In the genomic region with DNA sequence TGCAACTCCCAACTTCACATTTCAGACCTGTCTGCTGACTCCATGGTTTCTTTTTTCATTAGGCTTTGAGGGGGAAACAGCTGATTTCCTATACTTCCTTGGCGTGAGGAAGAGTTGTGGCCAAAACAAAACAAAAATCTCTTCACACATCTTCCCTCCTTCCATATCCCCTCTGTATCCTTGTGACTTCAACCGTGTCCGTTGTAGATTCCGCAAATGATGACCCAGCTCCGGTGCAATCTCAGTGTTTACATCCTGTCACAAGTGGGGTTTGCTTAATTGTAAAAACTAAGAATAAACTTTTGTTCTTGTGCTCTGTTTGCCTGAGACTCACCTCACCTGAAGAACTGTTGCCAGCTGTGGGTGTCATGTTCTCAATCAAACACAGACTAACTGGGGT, we compare ENCODE assay signal across 24 mouse cellular contexts. TPM values are rescaled to one million over a fixed set of nuclear protein-coding genes. Genes with fewer than 3 reads are reported as not detected.
"Had no signal": no experiment of that assay in that cellular context is flagged by ENCODE, and none has a peak within 500 bp of the region (broad histone marks: within the 10 kb centered on the region; RNA-seq: fewer than 3 reads in every experiment).

No protein-coding gene starts in this region.

- H3K9ac ChIP-seq: liver, embryonic 15.5 days; lung, embryonic 15.5 days; midbrain, embryonic 12.5 days; neural tube, embryonic 13.5 days; neural tube, embryonic 15.5 days; stomach, embryonic 15.5 days had no signal

- ATAC-seq: lung, postnatal 0 days; midbrain, embryonic 16.5 days had no signal

- H3K36me3 ChIP-seq: liver, embryonic 15.5 days; lung, embryonic 15.5 days; midbrain, embryonic 10.5 days; midbrain, embryonic 12.5 days; neural tube, embryonic 13.5 days; neural tube, embryonic 15.5 days; stomach, embryonic 15.5 days had no signal

- H3K9me3 ChIP-seq: liver, embryonic 15.5 days; lung, embryonic 15.5 days; midbrain, embryonic 10.5 days; midbrain, embryonic 12.5 days; neural tube, embryonic 13.5 days; neural tube, embryonic 15.5 days; stomach, embryonic 15.5 days had no signal

- H3K27ac ChIP-seq: liver, embryonic 15.5 days; lung, embryonic 15.5 days; midbrain, embryonic 10.5 days; midbrain, embryonic 12.5 days; neural tube, embryonic 13.5 days; neural tube, embryonic 15.5 days; stomach, embryonic 15.5 days; stomach, postnatal 0 days had no signal

- H3K4me3 ChIP-seq: liver, embryonic 15.5 days; lung, embryonic 15.5 days; midbrain, embryonic 10.5 days; midbrain, embryonic 12.5 days; myocyte; neural tube, embryonic 13.5 days; neural tube, embryonic 15.5 days; stomach, embryonic 15.5 days had no signal

- DNase-seq: lung, adult 2 months; lung, postnatal 14 days; lung, postnatal 36 days; midbrain, embryonic 14.5 days; retina, postnatal 1 day; right cerebral cortex, adult 18-20 months; right cerebral cortex, postnatal 25 days; right cerebral cortex, postnatal 4 days; thymus, adult 2 months; thymus, postnatal 25 days; thymus, postnatal 4 days had no signal

- H3K4me2 ChIP-seq: liver, embryonic 15.5 days; lung, embryonic 15.5 days; midbrain, embryonic 12.5 days; neural tube, embryonic 13.5 days; neural tube, embryonic 15.5 days; stomach, embryonic 15.5 days had no signal

RNA-seq across cellular contexts. Expression of gene Fcrlb, which starts 9.3 kb away (rescaled TPM):
- total RNA-seq: megakaryocyte, adult 5-6 weeks had no signal
- polyA plus RNA-seq: lung, embryonic 15.5 days; midbrain, embryonic 10.5 days had no signal

RNA-seq across cellular contexts. Expression of gene Gm26620, which starts 18.6 kb away (rescaled TPM):
- total RNA-seq: megakaryocyte, adult 5-6 weeks had no signal
- polyA plus RNA-seq: midbrain, embryonic 12.5 days had no signal

RNA-seq across cellular contexts. Expression of gene Fcrla, which starts 23.9 kb away (rescaled TPM):
- polyA plus RNA-seq: midbrain, embryonic 10.5 days; midbrain, embryonic 12.5 days; midbrain, embryonic 14.5 days; midbrain, embryonic 16.5 days; myocyte; neural tube, embryonic 11.5 days; neural tube, embryonic 13.5 days; neural tube, embryonic 15.5 days had no signal
